Mouse (Mus musculus): ENCODE measurements at regions not wholly inside any gene's neighbourhood (a gene's known extent, or its start where the extent isn't known, plus 50 kb on each side); places are given as distances from the start of the nearest gene placed in this dataset.
"Not testable (repeated sequence)": the region's sequence is repeated elsewhere in the genome, so short reads cannot be mapped to it uniquely, and the experiment has no call there.

DNA sequence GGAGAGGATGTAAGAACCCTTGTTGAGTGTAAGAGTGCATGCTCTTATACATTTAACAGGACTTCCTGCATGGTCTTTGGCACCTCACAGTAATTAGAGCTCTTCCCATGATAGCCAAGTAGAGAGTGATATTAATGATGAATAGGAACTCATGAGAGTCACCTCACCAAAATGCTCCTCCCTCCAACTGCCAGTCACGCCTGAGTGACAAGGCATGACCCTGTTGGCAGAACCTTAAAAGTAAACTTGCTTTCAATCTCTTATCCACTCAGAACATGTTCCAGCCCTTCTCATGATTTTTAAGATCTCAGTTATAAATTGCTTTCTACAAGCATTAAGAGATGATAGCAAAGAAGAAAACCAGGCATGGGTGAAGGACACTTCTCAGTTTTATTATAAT is 291.8 kb downstream of the Tox3 start:
- intact Hi-C loops (cut with DNase I): no loop called here

DNA sequence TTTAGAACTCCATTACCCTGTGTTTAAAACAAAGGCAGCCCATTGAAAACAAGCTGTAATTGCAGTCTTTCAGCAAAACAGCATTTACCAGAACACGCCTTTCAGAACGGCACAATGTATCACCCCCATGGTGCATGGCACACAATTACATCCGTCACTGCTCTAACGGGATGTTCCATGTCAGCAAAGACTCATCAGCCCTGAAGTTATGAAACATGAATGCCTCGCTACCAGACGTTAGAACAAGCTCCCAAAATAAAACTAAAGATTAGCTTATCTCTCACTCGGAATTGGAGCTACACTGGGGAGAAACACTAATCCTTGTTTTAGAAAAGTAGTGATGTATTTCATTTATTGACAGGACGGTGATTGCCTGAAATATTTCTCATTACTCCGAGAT is 301.4 kb downstream of the Tox3 start:
- intact Hi-C loops (cut with DNase I): no loop called here

DNA sequence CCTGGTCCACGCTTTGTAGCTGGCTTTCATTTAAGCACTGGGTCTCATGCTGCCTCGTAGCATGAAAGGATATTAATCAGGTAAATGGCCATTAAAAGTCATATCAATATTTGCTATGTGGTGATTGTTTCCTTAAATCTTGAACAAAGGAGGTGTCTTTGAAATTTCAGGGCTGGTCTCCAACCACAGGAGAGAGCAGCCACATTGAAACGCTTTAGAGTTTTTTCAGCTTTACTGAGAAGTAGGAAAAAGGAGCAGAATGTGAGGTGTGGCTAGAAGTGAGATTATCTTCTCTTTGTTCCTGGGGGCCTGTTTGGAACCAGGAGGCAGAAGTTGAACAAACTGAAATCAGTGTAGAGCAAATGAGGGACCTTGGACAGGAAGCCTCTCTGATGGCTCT is 311.7 kb downstream of the Tox3 start:
- intact Hi-C loops (cut with DNase I): no loop called here

- intact Hi-C loops (cut with DNase I): no loop called here
Observed at GRCm38 (mm10) chr8:90032572-90032971, 315.6 kb downstream of the Tox3 start.

GRCm38 (mm10) chr8:90031220-90031619 is 316.9 kb downstream of the Tox3 start:
- intact Hi-C loops (cut with DNase I): no loop called here

GRCm38 (mm10) chr8:90017958-90018357 is 330.2 kb downstream of the Tox3 start:
- intact Hi-C loops (cut with DNase I): not testable (repeated sequence)

GRCm38 (mm10) chr8:90013755-90014154 is 334.4 kb downstream of the Tox3 start:
- intact Hi-C loops (cut with DNase I): no loop called here

DNA sequence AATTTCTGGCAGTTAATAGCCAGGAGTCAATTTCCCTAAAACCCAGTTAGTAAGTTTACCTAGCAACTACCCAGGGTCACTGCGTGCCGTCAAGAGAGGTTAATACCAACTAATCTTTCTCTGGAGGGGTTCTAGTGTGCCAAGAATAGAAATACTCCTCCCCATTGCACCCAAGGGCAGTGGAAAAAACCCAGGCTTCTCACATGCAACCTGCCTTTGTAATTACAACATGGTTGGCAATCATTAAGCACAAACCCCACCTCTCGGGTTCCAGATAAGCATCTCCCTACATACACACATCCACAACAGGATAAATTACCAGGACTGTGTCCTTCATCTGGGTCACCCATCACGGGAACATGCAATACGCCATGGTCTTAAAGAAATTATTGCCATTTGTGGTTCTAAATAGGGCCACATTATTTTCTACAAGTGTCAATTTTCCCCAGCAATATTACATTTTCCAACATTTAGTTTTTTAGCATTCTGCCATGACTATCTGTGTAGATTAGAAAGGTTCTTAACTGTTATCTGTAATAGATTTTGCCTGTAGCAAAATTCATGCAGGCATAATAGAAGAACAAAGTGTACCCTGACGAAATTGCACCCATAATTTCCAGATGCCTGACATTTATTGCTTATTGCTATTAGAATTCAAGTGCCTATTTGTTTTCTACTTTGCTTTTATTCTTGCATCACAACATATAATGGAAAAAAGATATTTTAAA is 336.3 kb downstream of the Tox3 start:
- intact Hi-C loops (cut with DNase I): no loop called here

GRCm38 (mm10) chr8:90009431-90009830 is 338.7 kb downstream of the Tox3 start:
- intact Hi-C loops (cut with DNase I): no loop called here

- intact Hi-C loops (cut with DNase I): loop anchor here (2.0 kb wide), 2 partner anchors 708 to 792 kb away; no protein-coding TSS in a partner anchor
Observed at GRCm38 (mm10) chr8:90000899-90001640, 347.1 kb downstream of the Tox3 start.

- intact Hi-C loops (cut with DNase I): no loop called here
Observed at GRCm38 (mm10) chr8:89993743-89994142, 354.4 kb downstream of the Tox3 start.

- intact Hi-C loops (cut with DNase I): no loop called here
Observed at GRCm38 (mm10) chr8:89983859-89984258, 364.3 kb downstream of the Tox3 start.

DNA sequence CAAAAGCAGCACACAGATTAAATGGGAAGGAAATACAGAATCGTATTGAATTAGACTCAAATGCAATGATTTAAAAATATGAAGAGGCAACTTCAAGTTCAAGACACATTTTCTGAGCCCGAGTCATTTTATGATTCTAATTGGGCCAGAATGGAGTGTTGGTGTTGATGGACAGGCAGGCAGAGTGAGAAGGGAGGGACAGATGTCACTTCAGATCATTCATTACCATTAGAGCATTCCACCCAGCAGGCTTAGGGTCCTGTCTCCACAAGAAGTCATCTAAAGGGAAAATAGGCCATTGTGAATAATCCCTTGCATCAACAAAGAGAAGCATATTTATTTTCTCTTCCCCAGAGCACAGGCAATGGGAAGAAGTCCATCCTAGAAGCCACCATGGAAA is 365.6 kb downstream of the Tox3 start:
- intact Hi-C loops (cut with DNase I): no loop called here

GRCm38 (mm10) chr8:89981320-89981719 is 366.8 kb downstream of the Tox3 start:
- intact Hi-C loops (cut with DNase I): no loop called here

DNA sequence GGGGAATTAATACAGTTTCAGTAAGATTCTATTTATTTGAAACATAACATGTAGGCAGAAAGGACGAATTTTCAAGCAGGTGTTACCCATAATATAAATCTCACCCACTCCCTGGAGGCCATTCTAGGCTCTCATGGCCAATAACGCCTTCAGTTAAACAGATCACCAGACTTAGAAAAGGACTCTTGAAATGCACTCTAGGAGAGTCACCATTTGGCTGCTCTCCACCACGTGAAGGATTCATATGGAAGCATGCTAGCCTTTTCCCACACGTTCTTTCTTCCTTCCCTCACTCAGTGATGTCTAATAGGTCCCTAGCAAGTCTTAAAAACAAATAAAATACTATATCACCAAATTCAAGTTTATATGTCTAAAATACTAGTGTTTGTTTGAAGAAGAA is 367.7 kb downstream of the Tox3 start:
- intact Hi-C loops (cut with DNase I): no loop called here

GRCm38 (mm10) chr8:89962799-89963198 is 385.3 kb downstream of the Tox3 start:
- intact Hi-C loops (cut with DNase I): no loop called here

DNA sequence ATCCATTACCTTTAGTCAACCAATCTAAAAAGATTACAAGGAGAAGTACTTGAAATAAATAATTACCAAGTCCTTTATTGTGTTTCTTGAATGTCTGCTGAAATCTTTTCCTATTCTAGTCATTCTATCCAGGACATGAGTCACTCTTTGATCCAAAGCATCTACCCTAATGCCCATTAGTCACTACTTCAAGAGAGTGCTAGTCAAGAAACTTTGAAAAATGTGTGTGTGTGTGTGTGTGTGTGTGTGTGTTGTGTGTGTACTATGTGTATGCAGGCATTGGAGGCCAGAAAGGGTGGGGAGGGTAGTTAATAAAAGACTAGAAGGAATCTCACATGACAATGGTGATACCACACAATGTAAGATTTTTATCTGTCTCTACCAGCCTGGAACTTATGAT is 390.7 kb downstream of the Tox3 start:
- intact Hi-C loops (cut with DNase I): no loop called here

DNA sequence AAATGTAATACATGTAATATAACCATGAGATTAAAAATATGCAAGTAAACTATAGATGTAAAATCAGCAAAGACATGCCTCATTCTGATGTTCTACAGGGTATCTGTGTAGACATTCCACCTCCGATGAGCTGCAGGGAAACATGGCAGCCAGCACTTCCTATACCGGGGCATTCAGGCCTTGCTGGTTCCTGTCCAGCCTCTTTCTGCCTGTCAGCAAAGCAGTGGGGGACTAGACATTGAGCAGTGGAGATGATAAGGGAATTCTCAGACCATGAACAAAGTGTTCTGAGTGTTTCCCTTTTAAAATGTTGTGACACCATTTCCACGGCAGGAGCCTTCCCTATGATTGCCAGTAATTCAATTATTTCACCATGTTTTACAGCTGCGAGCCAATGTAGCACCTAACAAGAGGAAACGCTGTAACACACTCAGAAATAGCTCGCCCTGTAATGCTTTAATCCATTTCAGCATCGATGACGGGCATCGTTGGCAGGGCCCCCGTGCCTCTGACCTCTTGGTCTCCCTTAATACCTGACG is 391.6 kb downstream of the Tox3 start:
- intact Hi-C loops (cut with DNase I): no loop called here

- intact Hi-C loops (cut with DNase I): no loop called here
Observed at GRCm38 (mm10) chr8:89938836-89939235, 409.3 kb downstream of the Tox3 start.

DNA sequence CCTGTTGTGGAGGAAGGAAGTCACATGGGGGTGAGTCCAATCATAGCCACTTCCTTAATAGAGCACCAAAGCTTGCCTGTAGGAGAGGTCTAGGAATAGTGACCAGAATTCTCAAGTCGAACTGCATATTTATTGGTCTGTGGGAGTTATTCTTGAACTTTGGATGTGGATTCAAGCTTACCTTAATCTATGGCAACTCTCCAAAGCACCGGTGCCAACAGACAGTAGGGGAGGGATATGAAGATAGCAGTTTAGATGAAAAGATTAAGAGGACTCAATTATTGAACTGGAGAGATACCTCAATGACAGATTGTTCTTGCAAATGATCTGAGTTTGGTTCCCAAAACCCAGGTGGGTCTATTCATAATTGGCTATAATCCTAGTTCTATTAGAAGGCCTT is 413.6 kb downstream of the Tox3 start:
- intact Hi-C loops (cut with DNase I): no loop called here

DNA sequence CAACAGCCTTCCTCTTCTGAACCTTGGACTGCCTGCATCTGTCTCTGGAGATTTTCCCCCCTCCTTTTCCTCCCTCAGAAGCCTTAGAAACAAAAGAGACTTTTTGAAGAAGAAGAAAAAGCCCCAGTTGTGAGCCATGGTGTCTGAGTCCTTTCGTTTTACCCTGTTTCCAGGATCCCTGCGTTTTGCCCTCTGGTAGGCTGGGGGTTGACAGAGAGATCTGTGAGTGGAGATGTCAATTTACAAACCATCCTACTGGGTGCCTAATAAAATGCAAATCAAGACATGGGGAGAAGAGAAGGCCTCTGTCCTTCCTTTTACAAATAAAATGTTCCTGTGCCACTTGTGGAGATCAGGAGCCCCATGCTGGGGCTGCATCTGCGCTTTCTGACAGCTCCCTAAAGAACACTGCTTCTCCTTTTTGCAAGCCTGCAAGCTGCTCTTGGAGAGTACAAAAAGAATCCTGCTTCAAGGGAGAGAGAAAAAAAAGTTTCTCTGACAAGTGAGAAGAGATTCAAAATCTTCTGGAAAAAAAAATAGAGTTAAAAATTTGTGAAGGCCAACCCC is 421.4 kb downstream of the Tox3 start:
- intact Hi-C loops (cut with DNase I): no loop called here

DNA sequence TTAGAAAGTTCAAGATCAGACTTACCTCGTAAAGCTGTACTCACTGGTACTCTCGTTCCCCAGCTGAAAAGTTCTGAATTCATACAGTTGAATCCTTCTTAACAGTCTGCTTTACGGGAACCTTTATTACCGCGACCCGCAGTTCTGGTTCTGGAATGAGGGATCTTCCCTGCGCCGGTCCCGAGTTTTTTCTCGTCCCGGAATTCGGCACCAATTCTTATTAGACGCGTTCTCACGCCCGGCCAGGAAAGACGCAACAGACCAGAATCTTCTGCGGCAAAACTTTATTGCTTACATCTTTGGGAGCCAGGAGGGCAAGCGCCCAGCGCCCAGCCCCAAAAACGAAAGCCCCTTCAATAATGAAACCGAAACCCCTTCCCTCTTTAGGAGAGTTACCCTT is 423.4 kb downstream of the Tox3 start:
- intact Hi-C loops (cut with DNase I): not testable (repeated sequence)

Data from adrenal gland (tissue).